Mouse (Mus musculus) lung, adult 2 months (tissue): ENCODE data around the gene Rnf166.

Experiments
- CTCF ChIP-seq: fragments of 200-500 bp; IDR thresholded peaks from 2 replicates; pipeline ENCODE4 v1.5.1; 2011; ENCODE audit warnings: mild to moderate bottlenecking, low read length, control low read depth; ENCODE audit not compliant: insufficient read depth
- POLR2A ChIP-seq: fragments of 200-500 bp; IDR thresholded peaks from 2 replicates; pipeline ENCODE4 v1.6.1; 2011; ENCODE audit warnings: low read depth, mild to moderate bottlenecking, control low read depth, low read length, borderline replicate concordance; ENCODE audit errors: extremely low read depth

- no peak for TF ChIP-seq CTCF
- TF ChIP-seq POLR2A, result no peak
Measured at GRCm38 (mm10) chr8:122460524-122461472, 15.1 kb downstream of the Rnf166 start, which contains the start of gene Snai3.
